13 mouse cellular contexts compared by ENCODE assay signal in the genomic region with DNA sequence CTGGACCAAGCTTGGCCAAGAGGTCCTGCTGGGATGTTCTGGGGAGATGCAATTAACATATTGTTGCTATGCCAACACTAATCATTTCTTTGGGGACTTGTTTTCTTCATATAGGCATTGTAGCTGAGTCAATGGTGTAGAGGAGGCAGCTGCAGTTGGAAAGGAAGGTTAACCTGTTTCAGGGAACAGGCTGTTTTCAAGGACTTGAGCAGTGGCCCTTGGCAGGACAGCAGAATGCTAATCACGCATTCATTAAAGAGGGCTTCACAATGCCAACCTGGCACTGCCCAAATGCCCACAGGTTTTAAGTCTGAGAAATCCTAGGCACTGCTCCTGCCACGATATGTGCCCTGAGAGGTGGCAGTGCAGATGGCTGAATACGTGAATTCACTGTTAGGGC.
DNase-seq lines count a peak whose midpoint lies in the region; ATAC-seq lines count a peak whose summit lies in the region.
"Had no signal": no experiment of that assay in that cellular context is flagged by ENCODE, and none has a peak within 500 bp of the region (broad histone marks: within the 10 kb centered on the region; RNA-seq: fewer than 3 reads in every experiment).

No protein-coding gene starts in this region.

- no peaks in the 10 kb centered on the region for H3K27me3 ChIP-seq in forebrain, embryonic 15.5 days
- H3K27me3 ChIP-seq in midbrain, embryonic 11.5 days (ENCODE audit: control insufficient read depth, insufficient read depth, low read length), result no peaks in the 10 kb centered on the region
- H3K27me3 ChIP-seq: heart, embryonic 12.5 days; intestine, embryonic 15.5 days had no signal

- DNase-seq in R1 (ENCODE audit: low read depth, low spot score) (peak; percentile 13), liver (no peak)
- peak; percentile 33 to 45 for DNase-seq in cerebellum, adult 18-20 months
- DNase-seq in midbrain, embryonic 11.5 days (ENCODE audit: low spot score, missing footprints), result no peak
- DNase-seq in ovary, postnatal 14 days (ENCODE audit: low spot score), result no peak
- no peak for DNase-seq in frontal cortex, postnatal 36 days (ENCODE audit: low spot score in 2 of 2)
- DNase-seq in natural killer cell, adult 2 months (ENCODE audit: low spot score in 2 of 2), result no peak
- DNase-seq: lung, embryonic 14.5 days had no signal

- WGBS in forebrain, embryonic 15.5 days, result 12% methylated on average over 3 of the region's 3 CpGs
- WGBS in midbrain, embryonic 11.5 days, result 72% methylated on average over 3 of the region's 3 CpGs

- no peak overlapping the region for H3K4me3 ChIP-seq in forebrain, embryonic 15.5 days
- no peak overlapping the region for H3K4me3 ChIP-seq in midbrain, embryonic 11.5 days (ENCODE audit: low read depth, low read length)
- H3K4me3 ChIP-seq: heart, embryonic 12.5 days; intestine, embryonic 15.5 days; limb, embryonic 10.5 days had no signal

- H3K4me1 ChIP-seq in forebrain, embryonic 15.5 days, result peaks cover 13% of the 10 kb centered on the region
- peaks cover 12% of the 10 kb centered on the region for H3K4me1 ChIP-seq in midbrain, embryonic 11.5 days (ENCODE audit: control insufficient read depth, insufficient read depth, low read length)

- peak; percentile 93 for ATAC-seq in forebrain, embryonic 15.5 days (replicated peaks)
- peak; percentile 79 for ATAC-seq in midbrain, embryonic 11.5 days (ENCODE audit: low FRiP score)
- ATAC-seq: intestine, embryonic 15.5 days had no signal

- no peak overlapping the region for H3K4me2 ChIP-seq in forebrain, embryonic 15.5 days (replicated peaks)
- no peak overlapping the region for H3K4me2 ChIP-seq in midbrain, embryonic 11.5 days
- H3K4me2 ChIP-seq: heart, embryonic 12.5 days; intestine, embryonic 15.5 days; lung, embryonic 14.5 days had no signal

- H3K9me3 ChIP-seq in forebrain, embryonic 15.5 days, result no peaks in the 10 kb centered on the region
- H3K9me3 ChIP-seq in midbrain, embryonic 11.5 days (ENCODE audit: control insufficient read depth, low read length), result no peaks in the 10 kb centered on the region
- H3K9me3 ChIP-seq: heart, embryonic 12.5 days; intestine, embryonic 15.5 days; limb, embryonic 10.5 days had no signal

- no peak overlapping the region for H3K9ac ChIP-seq in forebrain, embryonic 15.5 days (replicated peaks)
- no peak overlapping the region for H3K9ac ChIP-seq in midbrain, embryonic 11.5 days (ENCODE audit: low read length)
- H3K9ac ChIP-seq: heart, embryonic 12.5 days; intestine, embryonic 15.5 days; lung, embryonic 14.5 days had no signal

- no peaks in the 10 kb centered on the region for H3K36me3 ChIP-seq in forebrain, embryonic 15.5 days
- H3K36me3 ChIP-seq in midbrain, embryonic 11.5 days (ENCODE audit: control insufficient read depth, insufficient read depth, low read length), result no peaks in the 10 kb centered on the region
- H3K36me3 ChIP-seq: heart, embryonic 12.5 days; intestine, embryonic 15.5 days; limb, embryonic 10.5 days had no signal

- H3K27ac ChIP-seq in forebrain, embryonic 15.5 days (replicated peaks), result peak overlapping the region; percentile 74
- peak overlapping the region; percentile 16 for H3K27ac ChIP-seq in midbrain, embryonic 11.5 days (ENCODE audit: low read depth, low read length)
- H3K27ac ChIP-seq: intestine, embryonic 15.5 days; limb, embryonic 10.5 days; stomach, postnatal 0 days had no signal

Comparison
In these comparisons a context has a peak if more than half of its experiments do, and no peak if none do; other contexts are left out.
1. DNase-seq: peak in R1 (single experiment) and cerebellum, adult 18-20 months (2 of 2); none in midbrain, embryonic 11.5 days (single experiment), ovary, postnatal 14 days (single experiment), frontal cortex, postnatal 36 days (0 of 2), liver (single experiment) and natural killer cell, adult 2 months (0 of 2).